Mouse (Mus musculus): ENCODE data around the gene Kcnj1. TPM values are rescaled to one million over a fixed set of nuclear protein-coding genes. Genes with fewer than 3 reads are reported as not detected.
A peak's percentile ranks its signal among the peaks of the same experiment; 100 is the strongest.

Kcnj1 gene
- total and polyA plus RNA-seq, 2 experiments from 2014 or later, result not detected

DNA sequence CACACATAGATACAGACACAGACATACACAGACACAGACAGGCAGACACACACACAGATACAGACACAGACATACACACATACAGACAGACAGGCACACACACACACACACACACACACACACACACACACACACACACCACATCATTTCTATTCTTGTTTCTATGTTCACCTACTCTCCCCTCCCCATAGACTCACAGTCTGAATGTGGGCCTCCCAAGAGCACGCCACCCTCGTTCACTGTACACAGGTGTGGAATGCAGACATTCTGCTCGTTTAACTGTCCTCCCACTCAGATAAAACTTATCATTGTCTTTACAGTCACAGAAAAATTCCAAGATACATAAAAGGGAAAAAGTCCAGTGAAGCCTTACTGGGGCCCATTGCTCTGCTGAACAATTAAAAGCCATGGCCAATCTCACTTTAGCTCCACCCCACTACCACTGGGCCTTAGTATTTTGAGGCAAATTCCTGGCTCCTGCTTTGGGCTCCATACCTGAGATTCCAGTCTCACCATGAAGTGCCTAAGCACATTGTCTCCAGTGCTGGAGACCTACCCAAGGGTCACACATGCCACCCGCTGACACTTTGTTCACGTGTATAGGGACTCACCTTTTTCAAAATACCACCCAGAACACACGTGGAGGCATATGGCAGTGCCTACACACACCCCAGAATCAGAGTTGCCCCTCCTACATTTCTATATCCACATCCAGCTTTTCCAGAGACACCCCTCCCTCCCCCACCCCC is 72.3 kb downstream of the Kcnj1 start:
- 82% methylated on average over 6 of the region's 6 CpGs for WGBS
- DNase-seq, result no peak
- Histone ChIP-seq H3K4me2 (ENCODE audit: low read depth) (no peak overlapping the region), H3K27me3 (ENCODE audit: insufficient read depth, low read length) (no peaks in the 10 kb centered on the region), H3K36me3 (ENCODE audit: insufficient read depth) (no peaks in the 10 kb centered on the region), H3K4me1 (ENCODE audit: insufficient read depth) (no peaks in the 10 kb centered on the region), H3K27ac (ENCODE audit: low read depth, low read length) (no peak overlapping the region), H3K9me3 (ENCODE audit: low read length) (no peaks in the 10 kb centered on the region), H3K9ac (no peak overlapping the region), H3K4me3 (ENCODE audit: low read depth, low read length) (no peak overlapping the region)
- no peak for TF ChIP-seq CTCF (IDR thresholded peaks at IDR 0.05; ENCODE audit: low read depth)
- ATAC-seq, result no peak

GRCm38 (mm10) chr9:32445789-32446188 is 73.5 kb downstream of the Kcnj1 start:
- Histone ChIP-seq H3K27ac (ENCODE audit: low read depth, low read length) (no peak overlapping the region), H3K36me3 (ENCODE audit: insufficient read depth) (no peaks in the 10 kb centered on the region), H3K9me3 (ENCODE audit: low read length) (no peaks in the 10 kb centered on the region), H3K4me3 (ENCODE audit: low read depth, low read length) (no peak overlapping the region), H3K27me3 (ENCODE audit: insufficient read depth, low read length) (no peaks in the 10 kb centered on the region), H3K4me2 (ENCODE audit: low read depth) (no peak overlapping the region), H3K9ac (no peak overlapping the region), H3K4me1 (ENCODE audit: insufficient read depth) (no peaks in the 10 kb centered on the region)
- DNase-seq (no peak), ATAC-seq (no peak)
- TF ChIP-seq CTCF (IDR thresholded peaks at IDR 0.05; ENCODE audit: low read depth), result peak; percentile 34
- WGBS, result 67% methylated on average over 3 of the region's 3 CpGs

DNA sequence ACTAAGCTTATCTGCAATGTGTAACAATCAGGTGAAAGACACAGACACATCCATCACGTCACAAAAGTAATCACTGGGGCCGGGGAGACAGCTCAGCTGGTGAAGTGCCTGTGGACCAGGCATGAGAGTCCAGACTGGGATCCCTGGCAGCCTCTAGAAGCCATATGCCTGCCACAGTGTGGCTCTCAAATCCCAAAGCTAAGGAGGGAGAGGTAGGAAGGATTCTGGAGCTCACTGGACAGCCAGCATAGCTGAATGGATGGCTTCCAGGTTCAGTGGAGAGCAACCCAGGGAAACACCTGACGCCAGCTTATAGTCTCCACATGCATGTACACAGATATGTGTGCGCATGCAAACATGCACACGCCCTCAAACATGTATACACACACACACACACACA is 76.5 kb downstream of the Kcnj1 start:
- Histone ChIP-seq H3K27ac (ENCODE audit: low read depth, low read length) (no peak overlapping the region), H3K4me3 (ENCODE audit: low read depth, low read length) (no peak overlapping the region), H3K27me3 (ENCODE audit: insufficient read depth, low read length) (no peaks in the 10 kb centered on the region), H3K4me2 (ENCODE audit: low read depth) (no peak overlapping the region), H3K36me3 (ENCODE audit: insufficient read depth) (no peaks in the 10 kb centered on the region), H3K9me3 (ENCODE audit: low read length) (no peaks in the 10 kb centered on the region), H3K9ac (no peak overlapping the region), H3K4me1 (ENCODE audit: insufficient read depth) (no peaks in the 10 kb centered on the region)
- DNase-seq (no peak), ATAC-seq (no peak)
- no peak for TF ChIP-seq CTCF (IDR thresholded peaks at IDR 0.05; ENCODE audit: low read depth)
- WGBS, result 77% methylated on average over 5 of the region's 5 CpGs

Other genes with a start within 250 kb of the Kcnj1 start
- gene Kcnj5, start 28.1 kb upstream of the Kcnj1 start, total RNA-seq (2014; rRNA removed), result 1.2 and 2.8 TPM in 2 replicates
- 0.45 and 0.88 TPM in 2 replicates for gene Kcnj5, start 28.1 kb upstream of the Kcnj1 start, polyA plus RNA-seq (2015; fragmentation: Nextera tagmentation; extraction: Ambion mirVana)
- gene Fli1, start 170.4 kb downstream of the Kcnj1 start, total RNA-seq (2014; rRNA removed), result 6.2 and 7.0 TPM in 2 replicates
- gene Fli1, start 170.4 kb downstream of the Kcnj1 start, polyA plus RNA-seq (2015; fragmentation: Nextera tagmentation; extraction: Ambion mirVana), result 5.7 and 6.8 TPM in 2 replicates

All from forebrain, postnatal 0 days (tissue).